Mouse (Mus musculus): Measurements from ENCODE around the gene Lilr4b. TPM values are rescaled to one million over a fixed set of nuclear protein-coding genes. Genes with fewer than 3 reads are reported as not detected.

Gene Lilr4b
- polyA plus RNA-seq (2014; fragmentation: Illumina TruSeq; extraction: RNeasy Lipid Tissue Mini Kit (QIAGEN cat#74804); ENCODE audit: low read depth, low replicate concordance): 14.2 TPM

GRCm38 (mm10) chr10:51480397-51480796 is at the start of gene Lilr4b, which contains the start of gene Gm49339:
Gene Lilr4b (plus strand): TSS chr10:51480632.
Gene Gm49339 (plus strand): TSS chr10:51480612.

GRCm38 (mm10) chr10:51490691-51491090 is 10.3 kb downstream of the Lilr4b start, which contains the start of gene Lilrb4a:
Gene Lilrb4a (plus strand): TSS chr10:51490956.

Other genes with a start within 250 kb of the Lilr4b start
- gene Gm49339, start within 50 bp of the Lilr4b start, polyA plus RNA-seq (2014; fragmentation: Illumina TruSeq; extraction: RNeasy Lipid Tissue Mini Kit (QIAGEN cat#74804); ENCODE audit: low read depth, low replicate concordance): 7.4 TPM
- gene Lilrb4a, start 10.3 kb downstream of the Lilr4b start, polyA plus RNA-seq (2014; fragmentation: Illumina TruSeq; extraction: RNeasy Lipid Tissue Mini Kit (QIAGEN cat#74804); ENCODE audit: low read depth, low replicate concordance): 19.1 TPM
- not detected for gene Fam162b, start 109.9 kb downstream of the Lilr4b start, polyA plus RNA-seq (2014; fragmentation: Illumina TruSeq; extraction: RNeasy Lipid Tissue Mini Kit (QIAGEN cat#74804); ENCODE audit: low read depth, low replicate concordance)
- not detected for gene Gprc6a, start 150.8 kb downstream of the Lilr4b start, polyA plus RNA-seq (2014; fragmentation: Illumina TruSeq; extraction: RNeasy Lipid Tissue Mini Kit (QIAGEN cat#74804); ENCODE audit: low read depth, low replicate concordance)
- not detected for gene Rfx6, start 197.1 kb downstream of the Lilr4b start, polyA plus RNA-seq (2014; fragmentation: Illumina TruSeq; extraction: RNeasy Lipid Tissue Mini Kit (QIAGEN cat#74804); ENCODE audit: low read depth, low replicate concordance)